Mouse (Mus musculus): ENCODE data around the gene Aco1.
"Not testable (repeated sequence)": the region's sequence is repeated elsewhere in the genome, so short reads cannot be mapped to it uniquely, and the experiment has no call there.

Gene Aco1

GRCm38 (mm10) chr4:40142743-40143532 is at the start of gene Aco1:
Aco1 (plus strand) TSS chr4:40143081.
- peak; percentile 96 for DNase-seq (ENCODE audit: low read depth, low spot score)

GRCm38 (mm10) chr4:40094974-40095373 is 47.9 kb upstream of the Aco1 start:
- no peak for DNase-seq (ENCODE audit: low read depth, low spot score)

GRCm38 (mm10) chr4:40102996-40103395 is 39.9 kb upstream of the Aco1 start:
- no peak for DNase-seq (ENCODE audit: low read depth, low spot score)

- no peak for DNase-seq (ENCODE audit: low read depth, low spot score)
Observed at GRCm38 (mm10) chr4:40106004-40106536, 36.8 kb upstream of the Aco1 start.

GRCm38 (mm10) chr4:40108030-40108429 is 34.9 kb upstream of the Aco1 start:
- no peak for DNase-seq (ENCODE audit: low read depth, low spot score)

GRCm38 (mm10) chr4:40113173-40113572 is 29.7 kb upstream of the Aco1 start:
- no peak for DNase-seq (ENCODE audit: low read depth, low spot score)

- no peak for DNase-seq (ENCODE audit: low read depth, low spot score)
Observed at GRCm38 (mm10) chr4:40121221-40121620, 21.7 kb upstream of the Aco1 start.

GRCm38 (mm10) chr4:40122291-40122690 is 20.6 kb upstream of the Aco1 start:
- not testable (repeated sequence) for DNase-seq (ENCODE audit: low read depth, low spot score)

GRCm38 (mm10) chr4:40134468-40135102 is 8.3 kb upstream of the Aco1 start:
- peak; percentile 74 for DNase-seq (ENCODE audit: low read depth, low spot score)

GRCm38 (mm10) chr4:40136519-40136918 is 6.4 kb upstream of the Aco1 start:
- no peak for DNase-seq (ENCODE audit: low read depth, low spot score)

- no peak for DNase-seq (ENCODE audit: low read depth, low spot score)
Observed at GRCm38 (mm10) chr4:40139663-40140255, 3.1 kb upstream of the Aco1 start.

- no peak for DNase-seq (ENCODE audit: low read depth, low spot score)
Observed at GRCm38 (mm10) chr4:40143533-40143871, 621 bp downstream of the Aco1 start.

- DNase-seq (ENCODE audit: low read depth, low spot score): peak; percentile 14
Observed at GRCm38 (mm10) chr4:40144543-40144942, 1.7 kb downstream of the Aco1 start.

- DNase-seq (ENCODE audit: low read depth, low spot score): no peak
Observed at GRCm38 (mm10) chr4:40144981-40145380, 2.1 kb downstream of the Aco1 start.

GRCm38 (mm10) chr4:40148281-40148680 is 5.4 kb downstream of the Aco1 start:
- DNase-seq (ENCODE audit: low read depth, low spot score): no peak

- DNase-seq (ENCODE audit: low read depth, low spot score): no peak
Observed at GRCm38 (mm10) chr4:40150046-40150445, 7.2 kb downstream of the Aco1 start.

- no peak for DNase-seq (ENCODE audit: low read depth, low spot score)
Observed at GRCm38 (mm10) chr4:40152771-40153170, 9.9 kb downstream of the Aco1 start.

- no peak for DNase-seq (ENCODE audit: low read depth, low spot score)
Observed at GRCm38 (mm10) chr4:40153500-40153899, 10.6 kb downstream of the Aco1 start.

GRCm38 (mm10) chr4:40154751-40155150 is 11.9 kb downstream of the Aco1 start:
- no peak for DNase-seq (ENCODE audit: low read depth, low spot score)

GRCm38 (mm10) chr4:40155467-40155999 is 12.7 kb downstream of the Aco1 start:
- DNase-seq (ENCODE audit: low read depth, low spot score): no peak

GRCm38 (mm10) chr4:40156153-40156552 is 13.3 kb downstream of the Aco1 start:
- DNase-seq (ENCODE audit: low read depth, low spot score): no peak
